Mouse (Mus musculus): ENCODE results near the gene Dnah1.

GRCm38 (mm10) chr14:31329741-31330140, 6.0 kb upstream of the Dnah1 start:
- TF ChIP-seq CTCF (IDR thresholded peaks at IDR 0.05; ENCODE audit: low read depth, low read length) (no peak), POLR2A (IDR thresholded peaks at IDR 0.05; ENCODE audit: extremely low read depth, insufficient read depth, low read length) (no peak)
